Mouse (Mus musculus) intestine, embryonic 14.5 days (tissue): ENCODE measurements around the gene Hrh2. TPM values are rescaled to one million over a fixed set of nuclear protein-coding genes. Genes with fewer than 3 reads are reported as not detected.

ENCODE experiments used
- ATAC-seq: fragments of 200-750 bp; cut with Nextera tagmentation; replicated peaks from 2 replicates; pipeline ENCODE4 v1.8.0; 2017; ENCODE audit warnings: low read depth, moderate number of reproducible peaks, moderate TSS enrichment, moderate library complexity; ENCODE audit not compliant: low FRiP score, low TSS enrichment
- DNase-seq: peaks from one replicate; pipeline ENCODE4 v3.0.0-alpha.2; 2018; ENCODE audit warnings: low spot score
- H3K27ac ChIP-seq: fragments of 300-500 bp; sonication (generic); 2 replicates; pipeline ENCODE4 v1.5.1; 2014; ENCODE audit warnings: low read depth, mild to moderate bottlenecking, control low read depth
- H3K27me3 ChIP-seq: fragments of 300-500 bp; sonication (generic); replicated peaks from 2 replicates; pipeline ENCODE4 v1.6.1; 2014; ENCODE audit warnings: low read length, control low read depth; ENCODE audit not compliant: control insufficient read depth, insufficient read depth
- H3K36me3 ChIP-seq: fragments of 300-500 bp; sonication (generic); 2 replicates; pipeline ENCODE4 v1.6.1; 2014; ENCODE audit warnings: low read length, control low read depth; ENCODE audit not compliant: control insufficient read depth, insufficient read depth
- H3K4me1 ChIP-seq: fragments of 300-500 bp; sonication (generic); replicated peaks from 2 replicates; pipeline ENCODE4 v1.6.1; 2014; ENCODE audit warnings: low read length, control low read depth, mixed read lengths; ENCODE audit not compliant: control insufficient read depth, insufficient read depth
- H3K4me2 ChIP-seq: fragments of 300-500 bp; sonication (generic); 2 replicates; pipeline ENCODE4 v1.6.1; 2014; ENCODE audit warnings: low read length
- H3K4me3 ChIP-seq: fragments of 300-500 bp; sonication (generic); 2 replicates; pipeline ENCODE4 v1.5.1; 2014; ENCODE audit warnings: low read depth, low read length, control low read depth, mixed read lengths
- H3K9ac ChIP-seq: fragments of 300-500 bp; sonication (generic); 2 replicates; pipeline ENCODE4 v1.6.1; 2014; ENCODE audit warnings: mild to moderate bottlenecking, low read length
- H3K9me3 ChIP-seq: fragments of 300-500 bp; sonication (generic); 2 replicates; pipeline ENCODE4 v1.6.1; 2016; ENCODE audit warnings: low read length, control low read depth; ENCODE audit not compliant: control insufficient read depth
- WGBS: fragments of 180-500 bp; shearing (Covaris S2); extraction: QIAGEN DNeasy Blood & Tissue Kit; methylation state at CpG from one replicate; pipeline ENCODE4 v1.1.7; 2014; 5-methylcytosine and 5-hydroxymethylcytosine counted together
- polyA plus RNA-seq: library from polyadenylated mRNA; unstranded; fragments of >200 nt; fragmentation: Nextera tagmentation; extraction: Ambion mirVana; gene quantifications from 2 replicates; pipeline ENCODE4 v1.2.1, GENCODE M21; 2014

Hrh2 gene
- polyA plus RNA-seq, 1 experiment from 2014 or later = 0.16 TPM

DNA sequence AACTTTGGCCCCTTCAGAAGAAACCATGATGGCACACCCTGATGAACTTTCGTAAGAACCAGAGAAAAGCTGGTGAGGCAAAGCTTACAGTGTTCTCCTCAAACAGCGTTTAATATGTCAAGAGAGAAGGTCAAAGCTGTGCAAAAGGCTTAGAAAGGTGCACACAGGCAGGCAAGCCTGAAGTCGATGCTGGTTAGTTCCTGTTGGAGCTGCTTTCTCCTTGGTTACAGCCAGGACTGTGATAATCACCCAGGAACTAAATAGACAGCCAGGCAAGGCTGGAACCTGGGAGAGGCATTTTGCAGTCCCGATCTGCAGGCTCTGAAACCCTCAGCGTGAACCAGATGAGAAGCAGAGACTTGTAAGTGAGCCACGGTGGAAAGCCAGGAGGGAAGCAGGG lies 45.6 kb downstream of the Hrh2 start:
- no peak for DNase-seq
- Histone ChIP-seq H3K9ac (no peak overlapping the region), H3K9me3 (no peaks in the 10 kb centered on the region), H3K4me1 (0 out of 2 replicates have a peak, but pooled peaks cover 6% of the 10 kb centered on the region), H3K27me3 (no peaks in the 10 kb centered on the region), H3K4me2 (no peak overlapping the region), H3K4me3 (no peak overlapping the region), H3K36me3 (no peaks in the 10 kb centered on the region), H3K27ac (no peak overlapping the region)
- no peak for ATAC-seq
- WGBS = 59% methylated on average over 6 of the region's 6 CpGs

- DNase-seq (no peak), ATAC-seq (no peak)
- Histone ChIP-seq H3K9ac (no peak overlapping the region), H3K27me3 (no peaks in the 10 kb centered on the region), H3K27ac (no peak overlapping the region), H3K4me3 (no peak overlapping the region), H3K9me3 (no peaks in the 10 kb centered on the region), H3K4me2 (no peak overlapping the region), H3K4me1 (0 out of 2 replicates have a peak, but pooled peaks cover 6% of the 10 kb centered on the region), H3K36me3 (no peaks in the 10 kb centered on the region)
- 26% methylated on average over 14 of the region's 14 CpGs for WGBS
Measured at GRCm38 (mm10) chr13:54238585-54239323, 46.8 kb downstream of the Hrh2 start.

DNA sequence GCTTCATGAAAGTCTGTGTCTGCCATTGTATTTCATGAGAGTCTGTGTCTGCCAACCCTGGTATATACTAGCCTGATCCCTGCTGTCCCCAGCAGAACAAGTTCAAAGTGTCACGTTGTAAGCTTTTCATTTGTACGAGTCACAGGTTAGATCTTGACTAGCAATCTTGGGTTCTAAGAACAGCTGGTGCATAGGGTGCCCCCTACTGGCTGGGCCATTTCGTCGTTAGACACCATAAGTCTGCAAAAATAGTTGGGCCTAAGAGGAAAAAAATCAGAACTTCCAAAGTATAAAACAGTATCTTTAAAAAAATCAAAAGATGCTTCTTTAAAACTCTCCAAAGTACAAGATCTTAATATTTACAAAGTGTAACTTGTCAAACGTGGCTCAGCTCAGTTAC lies 50.5 kb downstream of the Hrh2 start:
- H3K9ac ChIP-seq = no peak overlapping the region
- no peak for ATAC-seq
- no peak for DNase-seq
- no peak overlapping the region for H3K4me3 ChIP-seq
- 0 out of 2 replicates have a peak, but pooled peaks cover 6% of the 10 kb centered on the region for H3K4me1 ChIP-seq
- H3K27me3 ChIP-seq = no peaks in the 10 kb centered on the region
- H3K27ac ChIP-seq = no peak overlapping the region
- H3K36me3 ChIP-seq = no peaks in the 10 kb centered on the region
- WGBS = 63% methylated on average over 5 of the region's 5 CpGs
- H3K9me3 ChIP-seq = no peaks in the 10 kb centered on the region
- H3K4me2 ChIP-seq = no peak overlapping the region

DNA sequence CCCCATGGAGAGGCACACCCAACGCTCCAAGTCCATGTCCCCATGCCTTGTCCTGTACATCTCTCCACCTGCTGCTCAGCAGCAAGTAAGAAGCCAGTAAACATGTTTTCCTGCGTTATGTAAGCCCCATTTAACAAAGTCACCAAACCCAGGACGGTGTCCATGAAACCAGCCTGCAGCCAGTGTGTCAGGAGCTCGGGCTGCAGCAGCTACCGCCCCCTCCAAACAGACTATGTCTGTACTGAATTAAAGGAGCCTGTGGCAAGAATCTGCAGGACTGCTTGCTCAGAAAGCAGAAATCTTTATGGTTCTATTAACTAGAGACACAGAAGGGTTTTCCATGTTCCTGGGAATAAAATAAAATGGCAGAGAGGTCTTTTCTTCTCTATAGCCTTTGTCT lies 53.3 kb downstream of the Hrh2 start:
- Histone ChIP-seq H3K9ac (no peak overlapping the region), H3K9me3 (no peaks in the 10 kb centered on the region), H3K36me3 (no peaks in the 10 kb centered on the region), H3K27me3 (no peaks in the 10 kb centered on the region), H3K27ac (no peak overlapping the region), H3K4me1 (peaks cover 11% of the 10 kb centered on the region; the same call in 1 of the 2 replicates), H3K4me2 (no peak overlapping the region), H3K4me3 (no peak overlapping the region)
- no peak for ATAC-seq
- 69% methylated on average over 5 of the region's 5 CpGs for WGBS
- DNase-seq = no peak

DNA sequence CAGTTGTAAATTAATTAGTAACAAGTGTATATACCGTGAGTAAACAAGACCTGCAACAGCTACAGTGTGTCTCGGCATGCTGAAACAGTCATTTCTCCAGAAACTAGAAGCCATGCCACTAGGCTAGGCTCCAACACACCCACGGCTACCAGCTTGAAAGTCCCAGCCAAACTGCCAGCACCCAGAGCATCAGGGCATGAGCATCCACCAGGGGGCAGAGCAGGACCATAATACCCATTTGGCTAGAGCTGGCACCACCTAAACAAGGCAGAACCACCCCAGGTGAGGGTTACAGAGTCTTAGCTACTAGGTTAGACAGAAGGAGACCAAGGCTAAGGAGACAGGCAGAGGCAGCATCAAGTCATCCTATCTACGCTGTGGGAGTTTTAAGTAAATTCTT lies 55.6 kb downstream of the Hrh2 start:
- 0 out of 2 replicates have a peak, but pooled peaks have one; percentile 68 for ATAC-seq

DNA sequence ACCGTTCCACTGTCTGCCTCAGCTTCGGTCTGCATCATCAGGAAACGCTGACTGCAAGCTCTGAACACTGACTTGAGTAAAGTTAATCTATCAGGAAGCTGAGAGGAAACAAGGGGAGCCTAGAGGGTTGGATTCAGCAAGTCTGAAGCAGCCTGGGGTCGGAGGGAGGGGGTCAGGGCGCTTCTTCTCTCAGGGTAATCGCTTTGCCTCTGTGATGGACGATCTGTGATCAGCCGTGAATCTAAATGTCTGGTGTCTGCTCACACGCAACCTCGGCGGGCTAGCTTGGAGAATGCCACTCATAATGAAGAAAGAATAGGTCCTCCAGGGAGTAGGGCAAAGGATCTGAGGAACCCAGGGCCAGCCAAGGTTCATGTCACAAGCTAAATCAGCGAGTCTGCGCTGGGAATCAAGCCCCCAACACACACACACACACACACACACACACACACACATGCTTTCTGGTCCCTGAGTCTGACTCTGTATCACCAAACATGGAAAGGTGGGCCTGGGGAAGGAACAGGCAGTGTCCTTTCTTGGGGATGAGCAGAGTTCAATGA lies 56.6 kb downstream of the Hrh2 start:
- no peak for ATAC-seq
- Histone ChIP-seq H3K27me3 (no peaks in the 10 kb centered on the region), H3K9me3 (no peaks in the 10 kb centered on the region), H3K36me3 (no peaks in the 10 kb centered on the region), H3K9ac (no peak overlapping the region), H3K4me3 (no peak overlapping the region), H3K4me1 (peaks cover 11% of the 10 kb centered on the region; the same call in 1 of the 2 replicates), H3K27ac (no peak overlapping the region), H3K4me2 (0 out of 2 replicates have a peak overlapping the region, but pooled peaks have one; percentile 3)
- 45% methylated on average over 13 of the region's 13 CpGs for WGBS
- DNase-seq = no peak

More for the DNA sequence above, 55.6 kb downstream of the Hrh2 start:
- Histone ChIP-seq H3K27ac (no peak overlapping the region), H3K9ac (no peak overlapping the region), H3K9me3 (no peaks in the 10 kb centered on the region), H3K4me3 (no peak overlapping the region), H3K4me1 (peaks cover 11% of the 10 kb centered on the region; the same call in 1 of the 2 replicates), H3K36me3 (no peaks in the 10 kb centered on the region), H3K4me2 (no peak overlapping the region), H3K27me3 (no peaks in the 10 kb centered on the region)
- WGBS = 26% methylated on average over 4 of the region's 4 CpGs
- peak; percentile 94 for DNase-seq

DNA sequence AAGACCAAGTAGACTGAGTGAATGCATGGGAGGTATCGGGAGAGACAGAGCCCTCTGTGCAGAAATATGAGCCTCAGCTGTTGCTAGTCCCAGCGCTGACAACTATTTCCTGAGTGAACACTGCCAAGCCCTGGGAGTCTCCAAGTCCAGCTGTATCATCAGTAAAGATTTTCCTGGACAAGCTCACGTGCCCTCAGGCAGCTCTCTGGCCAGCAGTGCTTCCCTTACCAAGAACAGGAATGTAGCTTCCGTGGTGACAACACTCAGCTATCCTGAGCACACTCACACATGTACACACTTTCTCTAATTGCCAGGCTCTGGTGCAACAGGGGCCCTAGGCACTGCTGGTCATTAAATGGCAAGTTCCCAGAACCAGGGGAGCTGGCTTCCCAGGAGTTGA lies 57.1 kb downstream of the Hrh2 start:
- H3K9ac ChIP-seq = no peak overlapping the region
- H3K9me3 ChIP-seq = no peaks in the 10 kb centered on the region
- H3K4me1 ChIP-seq = peaks cover 11% of the 10 kb centered on the region; the same call in 1 of the 2 replicates
- DNase-seq = peak; percentile 66
- H3K27ac ChIP-seq = peak overlapping the region; percentile 48; the same call in 1 of the 2 replicates
- no peak overlapping the region for H3K4me2 ChIP-seq
- 28% methylated on average over 4 of the region's 4 CpGs for WGBS
- 0 out of 2 replicates have a peak, but pooled peaks have one; percentile 43 for ATAC-seq
- no peaks in the 10 kb centered on the region for H3K27me3 ChIP-seq
- H3K36me3 ChIP-seq = no peaks in the 10 kb centered on the region
- no peak overlapping the region for H3K4me3 ChIP-seq

DNA sequence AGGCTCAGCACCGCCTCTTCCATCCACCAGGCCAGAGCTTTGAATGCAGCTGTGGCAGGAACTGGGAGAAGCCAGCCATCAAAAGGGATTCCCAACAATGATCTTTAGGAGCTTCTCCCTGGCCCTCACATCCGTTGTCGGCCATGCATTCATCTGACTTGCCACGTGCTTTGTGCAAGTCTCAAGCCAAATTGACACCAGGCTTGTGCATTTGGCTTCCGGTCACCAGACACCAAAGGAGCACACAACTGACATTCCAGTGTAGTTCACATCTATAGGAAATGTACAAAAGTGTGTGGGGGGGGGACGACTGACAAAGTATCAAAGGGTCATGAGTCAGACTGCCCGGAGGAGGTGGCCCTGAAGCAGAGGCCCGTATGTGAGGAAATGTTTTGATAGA lies 58.4 kb downstream of the Hrh2 start:
- Histone ChIP-seq H3K4me3 (no peak overlapping the region), H3K4me1 (peaks cover 11% of the 10 kb centered on the region; the same call in 1 of the 2 replicates), H3K27me3 (no peaks in the 10 kb centered on the region), H3K27ac (no peak overlapping the region), H3K9ac (no peak overlapping the region), H3K9me3 (no peaks in the 10 kb centered on the region), H3K4me2 (no peak overlapping the region), H3K36me3 (no peaks in the 10 kb centered on the region)
- 57% methylated on average over 8 of the region's 8 CpGs for WGBS
- no peak for DNase-seq
- no peak for ATAC-seq
